Mouse (Mus musculus) lung, postnatal 0 days (tissue): ENCODE results near the gene Krt16. TPM values are rescaled to one million over a fixed set of nuclear protein-coding genes. Genes with fewer than 3 reads are reported as not detected.

Experiments used
- ATAC-seq: fragments of 200-750 bp; cut with Nextera tagmentation; 2 replicates; pipeline ENCODE4 v1.8.0; 2017; ENCODE audit warnings: moderate library complexity
- DNase-seq: peaks from one replicate; pipeline ENCODE4 v3.0.0-alpha.2; 2016; ENCODE audit warnings: low spot score
- H3K27ac ChIP-seq: fragments of 300-500 bp; sonication (generic); 2 replicates; pipeline ENCODE4 v1.5.1; 2014; ENCODE audit warnings: antibody characterized with exemption, mild to moderate bottlenecking, low read length, mixed read lengths
- H3K27me3 ChIP-seq: fragments of 300-500 bp; sonication (generic); replicated peaks from 2 replicates; pipeline ENCODE4 v1.6.1; 2014; ENCODE audit warnings: low read length, mixed read lengths; ENCODE audit not compliant: insufficient read depth
- H3K36me3 ChIP-seq: fragments of 300-500 bp; sonication (generic); 2 replicates; pipeline ENCODE4 v1.6.1; 2014; ENCODE audit warnings: low read length, mixed read lengths; ENCODE audit not compliant: insufficient read depth
- H3K4me1 ChIP-seq: fragments of 300-500 bp; sonication (generic); 2 replicates; pipeline ENCODE4 v1.6.1; 2014; ENCODE audit warnings: antibody characterized with exemption, low read depth, low read length, mixed read lengths; ENCODE audit not compliant: insufficient read depth
- H3K4me2 ChIP-seq: fragments of 300-500 bp; sonication (generic); replicated peaks from 2 replicates; pipeline ENCODE4 v1.6.1; 2014; ENCODE audit warnings: low read depth, mild to moderate bottlenecking, low read length, moderate library complexity, mixed read lengths
- H3K4me3 ChIP-seq: fragments of 300-500 bp; sonication (generic); 2 replicates; pipeline ENCODE4 v1.5.1; 2014; ENCODE audit warnings: low read depth, low read length
- H3K9ac ChIP-seq: fragments of 300-500 bp; sonication (generic); replicated peaks from 2 replicates; pipeline ENCODE4 v1.6.1; 2014; ENCODE audit warnings: low read depth, mild to moderate bottlenecking
- H3K9me3 ChIP-seq: fragments of 300-500 bp; sonication (generic); 2 replicates; pipeline ENCODE4 v1.6.1; 2016; ENCODE audit warnings: low read length, mixed read lengths
- CTCF ChIP-seq: IDR thresholded peaks from 2 replicates; pipeline ENCODE4 v1.5.1; 2016; ENCODE audit warnings: antibody characterized with exemption, mild to moderate bottlenecking
- EP300 ChIP-seq: IDR thresholded peaks from 2 replicates; pipeline ENCODE4 v1.6.1; 2016; ENCODE audit warnings: antibody characterized with exemption, mild to moderate bottlenecking, control low read depth
- WGBS: fragments of 180-500 bp; shearing (Covaris S2); extraction: QIAGEN DNeasy Blood & Tissue Kit; methylation state at CpG from one replicate; pipeline ENCODE4 v1.1.7; 2014; 5-methylcytosine and 5-hydroxymethylcytosine counted together
- polyA plus RNA-seq: library from polyadenylated mRNA; unstranded; fragments of >200 nt; fragmentation: Nextera tagmentation; extraction: Ambion mirVana; gene quantifications from 2 replicates; pipeline ENCODE4 v1.2.1, GENCODE M21; 2015

The Krt16 gene
- not detected in 2 replicates for polyA plus RNA-seq

GRCm38 (mm10) chr11:100248852-100249465, at the start of gene Krt16:
Gene Krt16, minus strand, starts transcription at chr11:100248902.
- no peak within 1 kb of the TSS for H3K4me2 ChIP-seq
- no peaks in the 10 kb centered on the region for H3K36me3 ChIP-seq
- no peaks in the 10 kb centered on the region for H3K27me3 ChIP-seq
- H3K4me3 ChIP-seq: no peak within 1 kb of the TSS
- H3K9me3 ChIP-seq: no peaks in the 10 kb centered on the region
- H3K27ac ChIP-seq: no peak within 1 kb of the TSS
- no peak for TF ChIP-seq CTCF
- no peak for TF ChIP-seq EP300
- no peaks in the 10 kb centered on the region for H3K4me1 ChIP-seq
- H3K9ac ChIP-seq: no peak within 1 kb of the TSS
- DNase-seq (no peak), ATAC-seq (no peak)
- 77% methylated on average over 7 of the region's 7 CpGs for WGBS

- DNase-seq: no peak
- Histone ChIP-seq H3K27ac (no peak overlapping the region), H3K9ac (no peak overlapping the region), H3K4me2 (peak overlapping the region; percentile 14; the same call in 1 of the 2 replicates), H3K36me3 (no peaks in the 10 kb centered on the region), H3K4me1 (0 out of 2 replicates have a peak, but pooled peaks cover 6% of the 10 kb centered on the region), H3K4me3 (no peak overlapping the region), H3K9me3 (no peaks in the 10 kb centered on the region), H3K27me3 (no peaks in the 10 kb centered on the region)
- TF ChIP-seq EP300: no peak
- TF ChIP-seq CTCF: peak; percentile 65
- 21% methylated on average over 5 of the region's 5 CpGs for WGBS
- no peak for ATAC-seq
These were observed 49.1 kb upstream of the Krt16 start for GRCm38 (mm10) chr11:100297801-100298200.

DNA sequence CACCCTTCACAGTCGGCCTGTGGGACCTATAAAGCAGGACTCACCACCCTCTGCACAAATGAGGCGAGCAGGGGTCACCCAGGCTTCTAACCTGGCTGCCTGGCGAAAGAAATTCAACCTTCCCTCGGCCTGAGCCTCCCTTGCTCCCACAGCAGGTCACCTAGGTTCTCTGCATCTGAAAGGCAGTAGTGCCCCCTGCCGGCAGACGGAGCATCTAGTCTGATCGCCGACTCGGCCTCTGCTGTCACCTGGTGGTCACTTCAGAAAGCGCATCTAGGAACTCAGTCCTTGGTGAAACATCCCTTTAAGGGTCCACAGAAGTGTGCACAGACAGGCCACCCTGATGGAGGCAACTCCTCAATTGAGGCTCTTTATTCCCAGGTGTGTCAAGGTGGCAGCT, 46.6 kb upstream of the Krt16 start:
- H3K4me2 ChIP-seq: no peak overlapping the region
- 5% methylated on average over 10 of the region's 10 CpGs for WGBS
- TF ChIP-seq CTCF: peak; percentile 100
- TF ChIP-seq EP300: no peak
- 0 out of 2 replicates have a peak, but pooled peaks cover 6% of the 10 kb centered on the region for H3K4me1 ChIP-seq
- no peak overlapping the region for H3K9ac ChIP-seq
- DNase-seq (peak; percentile 87), ATAC-seq (peak; percentile 58)
- no peak overlapping the region for H3K27ac ChIP-seq
- no peak overlapping the region for H3K4me3 ChIP-seq
- no peaks in the 10 kb centered on the region for H3K27me3 ChIP-seq
- H3K9me3 ChIP-seq: no peaks in the 10 kb centered on the region
- H3K36me3 ChIP-seq: no peaks in the 10 kb centered on the region

DNA sequence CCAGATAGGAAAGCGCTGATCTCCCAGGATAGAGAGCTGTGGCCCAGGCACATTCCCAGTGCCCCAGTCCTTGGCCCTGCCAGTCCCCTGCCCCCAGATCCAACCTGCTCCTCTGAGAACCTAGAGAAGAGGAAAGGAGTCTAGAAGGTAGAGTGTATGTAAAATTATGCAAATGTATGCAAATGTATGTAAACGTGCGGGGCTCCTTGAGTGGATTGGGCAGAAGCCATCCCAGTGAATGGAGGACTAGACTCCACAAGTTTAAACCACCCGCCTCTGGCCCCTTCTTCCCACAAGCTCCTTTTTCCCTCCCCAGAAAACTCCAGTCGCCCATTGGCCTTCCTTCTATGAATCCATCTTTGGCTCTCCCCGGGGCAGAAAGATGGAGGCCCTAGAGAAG, 44.2 kb upstream of the Krt16 start:
- Histone ChIP-seq H3K36me3 (no peaks in the 10 kb centered on the region), H3K4me2 (no peak overlapping the region), H3K4me3 (no peak overlapping the region), H3K9me3 (no peaks in the 10 kb centered on the region), H3K27me3 (no peaks in the 10 kb centered on the region), H3K4me1 (peaks cover 8% of the 10 kb centered on the region; the same call in 1 of the 2 replicates), H3K9ac (no peak overlapping the region), H3K27ac (no peak overlapping the region)
- 69% methylated on average over 6 of the region's 6 CpGs for WGBS
- ATAC-seq: no peak
- no peak for DNase-seq
- TF ChIP-seq EP300: no peak
- no peak for TF ChIP-seq CTCF

- Histone ChIP-seq H3K27ac (peak overlapping the region; percentile 89), H3K9ac (no peak overlapping the region)
- DNase-seq: peak; percentile 71
These were observed 41.5 kb upstream of the Krt16 start for GRCm38 (mm10) chr11:100290235-100290634.

GRCm38 (mm10) chr11:100288942-100289341, 40.2 kb upstream of the Krt16 start:
- ATAC-seq: peak; percentile 74
- Histone ChIP-seq H3K4me2 (no peak overlapping the region), H3K9me3 (no peaks in the 10 kb centered on the region), H3K4me3 (no peak overlapping the region), H3K27me3 (no peaks in the 10 kb centered on the region), H3K9ac (no peak overlapping the region), H3K36me3 (no peaks in the 10 kb centered on the region), H3K27ac (peak overlapping the region; percentile 89), H3K4me1 (peaks cover 6% of the 10 kb centered on the region)
- 44% methylated on average over 6 of the region's 6 CpGs for WGBS
- TF ChIP-seq CTCF (no peak), EP300 (peak; percentile 75)
- peak; percentile 91 for DNase-seq

More at GRCm38 (mm10) chr11:100290235-100290634, 41.5 kb upstream of the Krt16 start:
- H3K4me2 ChIP-seq: no peak overlapping the region
- H3K36me3 ChIP-seq: no peaks in the 10 kb centered on the region
- TF ChIP-seq CTCF: no peak
- TF ChIP-seq EP300: no peak
- ATAC-seq: 0 out of 2 replicates have a peak, but pooled peaks have one; percentile 9
- H3K4me3 ChIP-seq: no peak overlapping the region
- 26% methylated on average over 5 of the region's 5 CpGs for WGBS
- no peaks in the 10 kb centered on the region for H3K27me3 ChIP-seq
- peaks cover 6% of the 10 kb centered on the region for H3K4me1 ChIP-seq
- H3K9me3 ChIP-seq: no peaks in the 10 kb centered on the region
